Mouse (Mus musculus) left cerebral cortex, adult 9 months (tissue): Measurements from ENCODE around the gene Aldh1l1.

Experiments
- DNase-seq, 2 experiments: peaks; one replicate each; pipeline ENCODE4 v3.0.0; 2022; ENCODE audit warnings: low spot score in 2 of 2

Gene Aldh1l1

DNA sequence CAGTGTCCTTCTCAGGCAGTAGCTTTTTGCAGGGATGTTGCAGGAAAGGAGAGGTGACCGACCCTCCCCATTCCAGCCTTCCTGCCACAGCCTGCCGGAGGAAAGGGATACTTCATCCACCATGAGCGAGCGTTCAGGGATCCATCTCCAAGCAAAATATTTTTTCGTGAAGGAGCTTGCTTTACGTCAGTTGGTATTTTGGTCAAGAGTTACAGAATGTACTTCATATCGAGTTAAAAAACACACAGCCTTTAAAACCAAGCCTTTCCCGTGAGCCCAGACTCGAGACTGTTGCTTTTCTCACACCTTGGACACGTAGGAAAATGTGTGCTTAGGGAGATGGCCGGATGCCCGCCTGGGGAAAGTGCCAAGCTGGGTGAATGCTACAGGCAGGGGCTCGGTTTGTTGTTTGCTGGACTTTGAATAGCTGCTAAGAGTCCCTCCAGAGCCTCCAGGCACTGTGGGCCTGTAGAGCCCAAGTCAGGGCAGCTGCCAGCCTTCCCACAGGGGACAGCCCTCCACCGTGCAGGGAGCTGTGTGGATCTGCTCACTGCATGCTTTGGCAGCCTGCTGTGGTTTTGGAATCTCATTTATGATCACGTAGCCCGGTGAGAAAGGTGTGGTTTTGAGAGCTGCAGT is 20.6 kb downstream of the Aldh1l1 start:
- peak; percentile 62 to 92 for DNase-seq

DNA sequence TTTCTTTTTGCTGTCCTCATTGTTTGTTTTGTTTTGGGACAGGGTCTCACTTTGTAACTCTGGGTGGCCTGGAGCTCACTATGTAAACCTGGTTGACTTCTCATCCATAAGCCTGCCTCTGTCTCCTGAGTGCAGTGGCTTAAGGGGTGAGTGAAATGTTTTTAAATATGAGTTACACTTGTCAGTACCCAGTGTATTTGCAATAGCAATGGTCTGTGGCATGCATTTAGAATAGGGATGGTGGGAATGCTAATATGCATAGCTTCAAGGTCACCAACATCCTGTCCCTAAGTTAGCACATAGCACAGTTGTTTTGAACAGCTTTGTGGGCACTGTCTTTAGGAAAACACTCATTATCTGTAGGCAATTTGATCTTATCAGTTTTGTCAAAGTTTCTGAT is 21.2 kb downstream of the Aldh1l1 start:
- DNase-seq, result no peak

DNA sequence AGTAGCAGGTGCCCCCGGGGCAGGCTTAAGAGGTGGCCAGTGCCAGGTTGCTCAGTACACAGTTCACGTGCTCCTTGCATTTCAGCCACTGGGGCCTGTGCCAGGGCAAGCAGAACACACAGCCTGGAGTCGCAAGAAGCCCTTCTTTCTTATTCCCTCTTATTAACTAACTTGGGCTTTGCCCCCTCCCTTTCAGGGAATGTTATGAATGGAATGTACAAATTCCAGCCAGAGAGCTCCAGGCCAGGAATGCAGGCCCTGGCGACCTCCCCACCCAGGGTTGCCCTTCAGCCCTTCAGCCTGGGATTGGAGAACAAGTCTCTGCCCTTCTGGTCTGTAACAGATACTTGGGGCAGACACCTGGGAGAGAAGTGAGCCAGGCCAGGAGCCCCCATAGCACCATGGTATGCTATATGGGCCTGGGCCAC is 22.0 kb downstream of the Aldh1l1 start:
- peak; percentile 31 to 46 for DNase-seq

DNA sequence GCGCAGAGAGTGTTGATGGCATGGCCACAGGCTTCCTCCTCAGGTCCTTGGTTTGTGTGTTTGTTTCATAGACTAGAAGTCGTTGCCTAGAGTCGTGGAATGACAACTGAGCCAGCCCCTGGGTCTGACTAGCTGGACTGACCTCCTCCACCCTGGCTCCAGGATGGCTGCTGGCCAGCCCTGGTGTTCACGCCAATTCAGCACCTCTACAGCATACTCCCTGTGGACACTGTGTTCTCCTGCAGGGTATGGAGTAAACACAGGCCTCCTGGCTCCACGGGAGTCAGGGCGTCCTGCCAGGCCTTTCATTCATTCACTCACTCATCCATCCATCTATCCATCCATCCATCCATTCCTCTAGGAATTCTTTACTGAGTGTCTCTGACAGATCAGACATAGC is 22.9 kb downstream of the Aldh1l1 start:
- no peak for DNase-seq

DNA sequence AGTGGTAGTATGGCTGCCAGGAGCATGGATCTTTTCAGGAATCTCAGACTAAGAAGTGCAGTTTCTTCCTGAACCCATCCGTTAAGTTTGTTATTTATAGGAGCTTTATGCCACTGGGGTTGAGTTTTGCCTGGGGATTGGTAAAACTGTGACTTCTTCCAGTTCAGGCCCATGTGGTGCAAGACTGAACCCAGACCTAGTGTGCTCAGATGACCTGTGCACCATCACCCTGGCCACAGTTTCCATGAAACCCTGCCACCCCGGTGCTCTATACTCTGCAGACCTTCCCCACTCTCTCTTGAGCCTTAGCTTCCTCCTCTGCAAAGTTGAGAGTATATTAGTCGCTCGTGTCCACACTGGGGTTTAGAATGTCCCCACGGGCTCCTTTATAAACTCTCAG is 26.2 kb downstream of the Aldh1l1 start:
- no peak for DNase-seq

DNA sequence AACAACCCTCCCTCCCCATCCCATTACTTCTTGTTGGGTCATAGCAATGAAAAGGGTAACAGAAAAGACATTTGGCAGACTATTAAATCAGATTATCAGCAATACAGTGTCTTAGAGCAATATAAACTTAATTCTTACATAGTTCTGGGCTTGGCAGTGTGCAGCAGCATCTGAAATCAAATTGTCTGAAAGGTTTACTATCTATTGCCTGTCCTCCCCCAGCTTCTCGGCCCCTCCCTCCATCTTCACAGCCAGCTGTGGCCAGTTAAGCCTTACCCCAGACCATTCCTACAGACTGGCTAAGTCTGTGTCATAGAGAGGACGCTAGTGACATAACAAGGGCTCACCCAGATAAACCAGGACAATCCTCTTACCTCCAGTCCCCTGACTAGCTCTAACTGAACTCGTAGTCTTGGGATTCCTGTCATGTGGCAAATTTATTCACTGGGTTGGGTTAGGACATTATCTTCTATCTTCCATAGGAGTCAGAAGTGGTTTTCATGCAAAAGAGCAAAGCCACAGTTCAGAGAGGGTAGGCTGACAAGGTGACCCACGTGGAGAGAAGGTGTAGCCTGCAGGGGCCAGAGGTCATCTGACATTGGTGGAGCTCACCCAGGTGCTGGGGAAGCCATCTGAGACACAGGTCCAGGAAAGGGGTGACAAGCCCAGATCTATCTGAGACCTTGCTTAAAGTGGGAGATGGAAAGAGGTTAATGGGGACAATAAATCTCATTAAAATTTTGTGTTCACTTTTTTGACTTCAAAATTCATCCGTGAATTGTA is 27.0 kb downstream of the Aldh1l1 start:
- DNase-seq, result no peak

DNA sequence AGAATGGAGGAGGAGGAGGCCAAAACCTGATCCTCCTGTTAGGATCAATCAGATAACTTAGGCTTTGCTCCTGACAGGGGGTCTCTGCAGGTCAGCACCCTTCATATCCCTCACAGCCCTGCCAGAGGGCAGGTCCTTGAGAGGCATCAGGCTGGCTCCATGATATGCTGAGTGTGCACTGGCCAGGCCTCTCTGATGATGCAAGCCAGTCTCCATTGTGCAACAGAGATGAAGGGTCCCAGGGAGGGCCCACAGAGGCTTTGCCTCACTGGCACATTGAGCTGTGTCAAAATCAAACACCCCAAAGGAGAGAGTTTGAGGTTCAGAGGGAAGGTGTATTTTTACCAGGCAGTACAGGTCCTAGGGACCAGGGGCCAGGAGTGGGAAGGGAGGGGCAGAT is 28.1 kb downstream of the Aldh1l1 start:
- DNase-seq, result no peak

DNA sequence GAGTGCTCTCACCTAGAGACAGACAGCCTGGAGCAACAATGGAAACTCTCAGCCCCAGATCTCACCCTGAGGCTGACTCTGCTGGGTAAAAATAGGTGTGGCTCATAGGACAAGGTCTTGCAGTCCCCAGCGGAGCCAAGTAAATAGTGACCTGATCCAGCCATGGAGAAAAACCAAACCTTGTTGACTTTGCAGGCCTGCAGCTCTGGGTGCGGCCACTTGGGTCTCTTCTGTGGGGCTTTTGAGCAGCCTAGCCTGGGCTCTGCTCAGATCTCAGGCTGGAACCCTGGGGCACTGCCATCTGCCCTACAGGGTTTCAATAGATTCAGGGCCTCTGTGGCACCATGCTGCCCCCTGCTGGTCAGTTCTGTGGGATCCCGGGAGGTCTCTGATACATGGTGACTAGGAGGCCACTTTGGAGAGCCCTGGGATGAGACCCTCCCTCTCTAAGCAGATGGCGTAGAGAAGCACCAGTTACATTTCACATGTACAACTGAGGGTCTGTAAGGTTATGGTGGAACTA is 28.7 kb downstream of the Aldh1l1 start:
- peak in 1 of 2 experiments; percentile 91 for DNase-seq

DNA sequence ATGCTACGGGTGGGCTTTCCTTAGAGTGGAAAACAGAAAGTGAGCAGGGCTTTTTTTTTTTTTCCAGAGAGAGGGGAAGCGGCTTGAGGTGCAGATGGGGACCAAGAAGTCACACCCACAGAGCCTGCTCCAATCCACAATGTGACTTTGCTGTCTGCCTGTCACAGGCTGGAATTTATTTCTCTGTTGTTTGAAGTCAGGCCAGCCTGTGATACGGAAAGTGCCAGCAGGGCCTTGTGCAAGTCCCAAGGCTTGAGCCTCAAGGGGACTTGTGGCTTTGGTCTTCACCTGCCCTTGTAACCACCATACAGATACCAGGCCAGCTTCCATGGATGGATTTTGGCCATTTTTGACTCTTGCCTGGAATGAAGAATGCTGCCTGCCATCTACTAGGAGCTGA is 32.7 kb downstream of the Aldh1l1 start:
- DNase-seq, result no peak

DNA sequence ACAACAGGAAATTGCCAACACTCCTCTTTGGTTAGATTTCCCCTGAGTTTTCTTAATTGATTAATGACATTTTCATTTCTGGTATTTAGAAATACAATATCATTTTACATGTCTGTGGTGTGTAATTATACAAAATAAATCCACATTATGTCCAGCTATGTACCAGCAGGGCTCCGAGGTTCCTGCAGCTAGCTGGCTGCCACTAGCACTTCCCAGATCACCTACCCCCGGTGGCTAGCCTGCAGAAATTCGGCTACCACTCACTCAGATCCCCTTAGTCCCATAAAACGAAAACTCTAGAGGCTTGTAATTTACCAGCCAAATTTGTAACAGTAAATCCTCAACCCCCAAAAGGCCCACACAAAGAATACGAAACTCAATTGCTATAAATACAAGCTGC is 33.1 kb downstream of the Aldh1l1 start:
- no peak for DNase-seq

DNA sequence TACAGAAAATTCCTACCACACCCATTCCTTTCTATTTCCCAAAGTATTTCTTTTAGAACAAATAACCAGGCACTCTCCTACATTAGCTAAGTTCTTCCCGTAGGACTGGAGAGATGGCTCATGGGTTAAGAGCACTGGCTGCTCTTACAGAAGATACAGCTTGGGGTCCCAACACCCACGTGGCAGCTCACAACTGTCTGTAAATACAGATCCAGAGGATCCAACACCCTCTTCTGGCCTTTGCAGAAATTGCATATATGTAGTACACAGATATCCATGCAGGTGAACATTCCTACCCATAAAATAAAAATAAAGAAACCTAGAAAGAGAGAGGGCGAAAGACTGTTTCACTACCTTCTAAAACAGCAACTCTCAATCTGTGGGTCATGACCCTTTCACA is 40.2 kb downstream of the Aldh1l1 start:
- no peak for DNase-seq

DNA sequence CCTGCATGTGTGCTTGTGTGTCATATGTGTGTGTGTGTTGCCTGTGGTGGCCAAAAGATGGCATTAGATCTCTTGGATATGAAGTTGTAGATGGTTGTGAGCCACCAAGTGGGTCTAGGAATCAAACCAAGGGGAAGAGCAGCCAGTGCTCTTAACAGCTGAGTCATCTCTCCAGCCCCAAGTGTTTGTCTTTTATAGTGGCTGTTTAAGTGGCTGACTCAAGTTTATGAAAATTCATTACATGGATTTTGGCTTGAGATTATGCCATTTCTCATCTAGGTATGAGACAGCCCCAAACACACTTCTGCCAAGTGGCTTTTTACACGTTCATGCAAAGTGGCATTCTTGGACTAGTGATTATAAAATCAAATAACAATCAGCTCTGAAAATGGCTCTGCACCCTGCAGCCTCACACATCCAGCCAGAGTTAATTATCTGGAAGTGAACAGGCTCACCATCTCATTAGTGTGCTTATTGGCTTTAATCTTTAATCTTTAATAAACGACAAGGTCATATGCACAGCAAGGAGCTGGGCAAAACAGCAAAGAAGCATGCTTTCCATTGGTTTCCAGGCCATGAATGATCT is 43.3 kb downstream of the Aldh1l1 start:
- no peak for DNase-seq

DNA sequence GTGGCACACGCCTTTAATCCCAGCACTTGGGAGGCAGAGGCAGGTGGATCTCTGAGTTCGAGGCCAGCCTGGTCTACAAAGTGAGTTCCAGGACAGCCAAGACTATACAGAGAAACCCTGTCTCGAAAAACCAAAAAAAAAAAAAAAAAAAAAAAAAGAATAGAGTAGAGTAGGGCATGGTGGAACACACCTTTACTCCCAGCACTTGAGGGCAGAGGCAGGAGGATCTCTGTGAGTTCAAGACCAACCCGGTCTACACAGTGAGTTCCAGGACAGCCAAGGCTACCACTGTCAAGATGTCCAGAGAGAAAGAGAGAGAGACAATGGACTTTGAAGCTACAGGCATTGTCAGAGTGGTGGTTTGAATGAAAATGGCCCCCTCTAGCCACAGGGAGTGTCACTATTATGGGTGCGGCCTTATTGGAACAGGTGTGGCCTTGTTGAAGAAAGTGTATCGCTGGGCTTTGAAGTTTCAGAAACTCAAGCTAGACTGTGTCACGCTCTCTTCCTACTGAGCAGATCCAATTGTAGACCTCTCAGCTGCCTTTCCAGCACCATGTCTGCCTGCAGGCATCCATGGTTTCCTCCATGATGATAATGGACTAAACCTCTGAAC is 46.5 kb downstream of the Aldh1l1 start:
- no peak for DNase-seq

DNA sequence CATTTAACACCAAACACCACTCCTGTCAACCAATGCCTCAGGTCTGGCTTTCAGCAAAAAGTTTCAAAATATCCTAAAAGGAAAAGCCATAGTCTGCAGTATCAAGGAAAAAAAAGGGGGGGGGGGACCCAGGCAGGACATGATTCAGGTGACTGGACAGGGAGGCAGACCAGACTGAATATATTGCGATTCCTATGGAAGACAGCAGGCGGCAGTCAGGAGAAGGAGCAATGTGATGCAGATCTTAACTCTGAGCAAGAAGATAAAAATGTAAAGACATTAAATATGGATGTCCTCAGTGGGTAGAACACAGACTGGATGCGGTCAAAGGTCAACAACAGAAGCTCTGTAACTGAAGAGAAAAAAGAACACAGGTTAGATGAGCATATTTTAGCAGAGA is 47.3 kb downstream of the Aldh1l1 start:
- no peak for DNase-seq

DNA sequence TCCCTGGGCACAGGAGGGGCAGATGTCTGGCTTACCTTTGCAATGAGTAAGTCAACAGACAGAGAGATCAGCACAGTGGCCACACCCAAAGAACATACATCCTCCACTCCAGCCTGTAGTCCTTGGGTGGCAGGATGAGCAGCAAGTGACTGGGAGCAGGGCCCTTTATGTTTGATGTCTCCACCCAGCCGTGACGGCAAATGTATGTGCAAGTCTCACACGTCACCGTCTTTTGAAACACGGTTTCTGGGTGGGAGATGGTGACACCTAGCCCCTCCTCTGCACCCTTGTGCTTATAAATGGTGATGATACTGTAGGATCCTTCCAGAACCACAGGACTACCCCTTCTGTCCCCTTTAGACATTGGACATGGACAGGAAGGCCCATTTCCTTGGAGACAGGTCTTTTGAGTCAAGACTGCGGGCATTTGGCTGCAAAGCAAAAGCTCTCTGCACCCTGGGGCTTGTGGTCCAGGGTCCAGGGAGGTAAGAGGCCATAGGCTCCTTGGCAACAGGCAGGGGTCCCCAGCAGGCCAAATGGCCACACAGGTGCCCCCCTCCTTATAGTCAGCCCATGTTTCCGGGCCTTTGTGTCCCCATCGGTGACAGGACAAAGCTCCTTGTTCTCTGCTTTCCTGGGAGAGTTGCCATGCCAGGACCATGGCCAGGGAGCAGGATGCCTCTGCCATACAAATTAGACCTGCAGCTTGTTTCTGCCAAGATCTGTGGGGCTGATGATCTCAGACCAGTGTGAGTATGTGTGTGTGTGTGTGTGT is 48.7 kb downstream of the Aldh1l1 start:
- DNase-seq, result peak; percentile 77 to 87

DNA sequence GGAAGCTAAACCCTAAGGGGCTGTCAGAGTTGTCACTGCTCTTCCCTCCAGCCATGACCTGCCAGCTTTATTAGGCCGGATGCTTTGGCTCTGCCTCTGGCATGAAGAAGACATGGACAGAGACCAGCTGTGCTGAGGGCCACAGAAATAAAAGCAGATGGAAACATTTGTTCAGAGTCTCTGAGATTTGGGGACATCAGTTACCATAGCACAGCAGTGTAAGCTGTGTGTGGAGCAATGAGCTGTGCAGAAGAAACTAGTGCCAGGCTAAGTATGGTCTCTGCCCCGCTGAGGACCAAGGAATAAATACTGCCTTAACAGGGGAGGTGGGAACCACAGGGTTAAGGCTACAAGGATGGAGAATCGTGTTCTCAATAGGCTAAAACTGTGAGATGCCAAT is 50.6 kb downstream of the Aldh1l1 start:
- no peak for DNase-seq

DNA sequence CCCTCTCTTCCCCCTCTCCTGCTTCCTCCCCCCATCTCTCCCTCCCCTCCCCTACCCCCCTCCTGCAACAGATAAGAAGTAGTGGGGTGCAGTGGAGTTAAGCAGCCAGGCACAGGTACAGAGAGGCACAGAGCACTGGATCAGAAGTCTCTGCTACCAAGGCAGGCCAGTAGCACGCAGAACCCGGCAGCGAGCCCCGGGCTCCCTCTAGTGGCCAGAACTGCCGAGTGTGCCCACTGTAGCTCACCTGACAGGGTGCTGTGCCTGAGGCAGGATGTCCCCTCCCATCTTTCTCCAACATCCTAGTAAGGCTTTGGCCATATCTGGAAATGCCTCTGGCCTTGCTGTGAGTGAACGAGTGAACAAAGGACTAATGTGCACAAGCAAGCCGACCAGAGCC is 51.7 kb downstream of the Aldh1l1 start:
- DNase-seq, result peak in 1 of 2 experiments; percentile 92

DNA sequence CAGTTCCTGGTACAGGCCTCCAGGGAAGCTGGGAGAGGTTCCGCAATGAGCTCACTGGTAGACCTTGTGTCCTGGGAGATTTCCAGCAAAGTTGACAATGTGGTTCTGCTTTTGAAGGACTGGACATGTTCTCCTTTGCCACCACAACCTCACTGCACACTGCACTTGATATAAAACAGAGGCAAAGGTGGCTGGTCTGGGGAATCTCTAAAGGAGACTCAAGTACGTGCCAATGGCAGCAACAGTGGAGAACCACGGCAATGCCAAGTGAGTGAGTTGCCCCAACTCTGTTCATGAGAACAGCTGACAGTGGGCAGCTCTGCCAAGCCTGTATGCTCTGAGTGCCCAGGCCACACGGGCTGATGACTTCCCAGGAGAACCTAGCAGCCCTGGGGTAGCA is 53.0 kb downstream of the Aldh1l1 start:
- DNase-seq, result no peak

DNA sequence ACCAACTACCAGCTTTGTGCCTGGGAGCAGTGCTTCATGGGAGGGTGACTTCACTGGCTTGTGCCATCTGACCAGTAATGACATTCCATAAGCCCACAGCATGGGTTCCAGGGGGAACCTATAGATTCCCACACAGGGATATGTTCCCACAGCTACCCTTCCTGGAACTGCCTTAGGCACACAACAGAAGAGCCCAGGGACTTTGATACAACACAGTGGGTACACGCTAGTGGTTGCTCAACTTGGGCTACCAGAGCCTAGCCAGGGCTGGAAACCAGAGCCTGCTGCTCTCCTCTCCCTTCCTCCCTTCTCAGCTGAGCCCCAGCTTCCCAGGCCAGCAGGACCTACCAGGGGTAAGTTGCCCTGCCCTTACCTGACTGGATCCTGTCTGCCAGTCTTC is 54.3 kb downstream of the Aldh1l1 start:
- DNase-seq, result no peak

DNA sequence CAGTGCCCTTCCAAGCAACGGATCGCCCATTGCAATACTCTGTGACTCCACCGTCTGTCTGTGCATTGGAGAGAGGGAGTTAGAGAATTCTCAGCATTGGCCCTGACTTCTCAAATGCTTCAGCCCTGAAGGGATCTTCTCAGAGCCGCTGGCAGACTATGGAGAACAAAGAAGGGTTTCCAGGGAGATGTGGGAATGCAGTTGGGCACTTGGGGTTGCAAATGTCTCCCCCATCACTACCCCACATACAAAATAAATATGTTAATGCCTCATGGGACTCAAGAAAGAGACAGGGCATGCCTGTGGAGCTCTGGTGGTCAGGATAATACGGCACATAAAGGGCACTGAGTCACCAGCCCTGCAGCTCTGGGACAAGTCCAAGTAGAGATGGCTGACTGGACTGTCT is 55.1 kb downstream of the Aldh1l1 start:
- DNase-seq, result no peak

DNA sequence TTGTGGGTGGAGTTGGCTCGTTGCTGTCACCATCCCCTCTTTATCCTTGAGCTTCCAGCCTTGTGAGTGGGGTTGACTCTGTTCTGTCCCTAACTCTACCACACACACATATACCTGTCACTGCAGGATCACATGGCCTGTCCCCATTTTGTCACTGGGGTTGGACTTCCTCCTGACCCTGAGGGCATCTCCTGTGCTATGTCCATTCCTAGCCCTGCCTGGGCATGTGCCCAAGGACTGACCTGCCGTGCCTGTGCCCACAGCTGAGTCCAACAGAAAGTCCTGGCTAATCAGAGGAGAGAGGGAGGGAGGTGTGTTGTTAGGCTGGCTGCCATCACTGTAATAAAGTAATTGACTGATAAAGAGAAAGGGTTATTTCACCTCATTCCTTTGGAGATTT is 58.2 kb downstream of the Aldh1l1 start:
- DNase-seq, result no peak

DNA sequence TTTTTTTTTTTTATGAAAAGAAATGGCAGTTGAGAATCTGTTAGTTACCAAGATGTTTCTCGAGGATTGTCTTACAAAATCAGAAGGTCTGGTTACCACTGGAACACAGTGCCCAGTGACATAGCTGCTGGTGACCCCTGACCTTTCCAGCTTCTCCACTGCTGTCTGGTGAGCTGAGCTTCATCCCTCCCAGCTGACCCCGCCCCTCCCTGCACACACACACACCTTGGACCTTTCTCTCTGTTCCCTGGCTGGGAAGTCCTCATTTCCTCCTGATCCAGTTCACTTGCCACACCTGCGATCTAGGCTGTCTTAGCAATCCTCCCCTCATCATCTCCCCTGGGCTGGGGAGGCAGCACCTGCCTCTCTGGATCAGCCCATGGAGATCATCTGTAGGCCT is 60.0 kb downstream of the Aldh1l1 start:
- no peak for DNase-seq
